Mouse (Mus musculus) lung, postnatal 4 days (tissue): ENCODE measurements at regions not wholly inside any gene's neighbourhood (a gene's known extent, or its start where the extent isn't known, plus 50 kb on each side); places are given as distances from the start of the nearest gene placed in this dataset.
A peak's percentile ranks its signal among the peaks of the same experiment; 100 is the strongest.

Experiments
- DNase-seq, 2 experiments: peaks; one replicate each; pipeline ENCODE4 v3.0.0; 2021

GRCm38 (mm10) chr13:83730713-83731480 is 227.1 kb downstream of the Mef2c start:
- peak; percentile 41 to 73 for DNase-seq

- DNase-seq, result no peak
Observed at GRCm38 (mm10) chr13:83731481-83732006, 227.7 kb downstream of the Mef2c start.

- DNase-seq, result no peak
Observed at GRCm38 (mm10) chr13:83732283-83733121, 228.7 kb downstream of the Mef2c start.

- DNase-seq, result no peak
Observed at GRCm38 (mm10) chr13:83733231-83733990, 229.6 kb downstream of the Mef2c start.

GRCm38 (mm10) chr13:83733991-83734610 is 230.3 kb downstream of the Mef2c start:
- DNase-seq, result no peak

- DNase-seq, result no peak
Observed at GRCm38 (mm10) chr13:83734656-83735055, 230.8 kb downstream of the Mef2c start.

- no peak for DNase-seq
Observed at GRCm38 (mm10) chr13:83735101-83735500, 231.3 kb downstream of the Mef2c start.

- no peak for DNase-seq
Observed at GRCm38 (mm10) chr13:83735631-83736475, 232.0 kb downstream of the Mef2c start.

GRCm38 (mm10) chr13:83737031-83737825 is 233.4 kb downstream of the Mef2c start:
- no peak for DNase-seq

- no peak for DNase-seq
Observed at GRCm38 (mm10) chr13:83737826-83738527, 234.1 kb downstream of the Mef2c start.

- DNase-seq, result no peak
Observed at GRCm38 (mm10) chr13:83738528-83738981, 234.7 kb downstream of the Mef2c start.

GRCm38 (mm10) chr13:83739131-83739530 is 235.3 kb downstream of the Mef2c start:
- no peak for DNase-seq

GRCm38 (mm10) chr13:83739541-83740061 is 235.8 kb downstream of the Mef2c start:
- DNase-seq, result no peak

GRCm38 (mm10) chr13:83740101-83740500 is 236.3 kb downstream of the Mef2c start:
- no peak for DNase-seq

GRCm38 (mm10) chr13:83740771-83741170 is 236.9 kb downstream of the Mef2c start:
- DNase-seq, result no peak

- no peak for DNase-seq
Observed at GRCm38 (mm10) chr13:83741591-83742021, 237.8 kb downstream of the Mef2c start.

GRCm38 (mm10) chr13:83742102-83742501 is 238.3 kb downstream of the Mef2c start:
- no peak for DNase-seq

GRCm38 (mm10) chr13:83742546-83742945 is 238.7 kb downstream of the Mef2c start:
- DNase-seq, result no peak

GRCm38 (mm10) chr13:83743381-83743780 is 239.5 kb downstream of the Mef2c start:
- no peak for DNase-seq
